Mouse (Mus musculus): ENCODE data around the gene Chml. TPM values are rescaled to one million over a fixed set of nuclear protein-coding genes. Genes with fewer than 3 reads are reported as not detected.
A peak's percentile ranks its signal among the peaks of the same experiment; 100 is the strongest.

Chml gene
- polyA plus RNA-seq, 1 experiment from 2014 or later = 2.7 TPM

DNA sequence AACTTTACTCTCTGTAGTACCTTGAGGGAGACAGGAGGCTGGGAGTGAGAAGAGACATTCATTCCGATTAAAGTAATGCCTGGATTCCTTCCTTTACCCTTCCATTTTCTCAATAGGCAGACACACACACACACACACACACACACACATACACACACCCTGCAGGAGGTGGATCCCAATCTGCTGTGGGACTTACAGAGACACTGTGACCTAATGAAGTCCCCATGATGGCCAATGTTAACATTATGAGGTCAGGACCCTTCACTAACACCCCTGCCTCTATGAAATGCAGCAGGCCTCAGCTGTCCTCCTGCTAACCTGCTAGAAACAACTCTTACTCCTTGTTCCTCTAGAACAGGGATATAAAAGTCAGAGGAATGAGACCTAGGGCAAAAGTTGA is 5.6 kb upstream of the Chml start, which contains the start of gene Wdr64:
Gene Wdr64 (plus strand): TSS at position 301 of the 400 bp plus-strand sequence.
- Histone ChIP-seq H3K27ac (ENCODE audit: low read depth, low read length) (no peak within 1 kb of the TSS), H3K4me3 (ENCODE audit: low read length) (no peak within 1 kb of the TSS)

DNA sequence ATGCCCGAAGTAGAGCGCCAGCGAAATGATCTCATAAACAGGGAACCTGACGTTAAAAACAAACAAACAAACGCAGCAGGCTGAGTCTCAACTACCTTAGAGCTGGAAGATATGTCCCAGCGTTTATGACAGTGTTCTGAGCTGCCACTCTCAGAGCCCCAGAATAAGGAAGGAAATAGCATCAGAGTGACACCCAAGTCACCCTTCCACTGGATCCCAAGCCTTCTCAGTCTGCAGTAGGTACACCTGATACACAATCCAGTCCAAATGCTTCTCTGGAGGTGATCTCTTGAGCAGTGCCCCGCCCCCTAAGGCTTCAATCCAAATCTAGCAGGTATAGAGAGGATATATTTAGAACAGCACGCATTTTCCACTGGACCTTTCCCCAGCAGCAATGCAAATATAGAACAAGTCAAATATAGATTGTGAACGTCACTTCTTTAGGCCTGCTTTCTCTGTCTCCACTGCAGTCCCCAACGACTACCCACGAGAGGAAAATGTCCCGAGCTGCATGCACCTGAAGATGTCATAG is 794 bp upstream of the Chml start:
- Histone ChIP-seq H3K4me3 (ENCODE audit: low read length) (peak overlapping the region; percentile 87), H3K9me3 (ENCODE audit: control insufficient read depth, low read length) (no peaks in the 10 kb centered on the region), H3K9ac (ENCODE audit: low read depth, low read length) (no peak overlapping the region), H3K27me3 (replicated peaks; ENCODE audit: control insufficient read depth, insufficient read depth, low read length) (no peaks in the 10 kb centered on the region), H3K36me3 (ENCODE audit: control insufficient read depth, insufficient read depth, low read length) (no peaks in the 10 kb centered on the region), H3K4me2 (ENCODE audit: low read length) (peak overlapping the region; percentile 84), H3K27ac (ENCODE audit: low read depth, low read length) (no peak overlapping the region), H3K4me1 (ENCODE audit: control insufficient read depth, insufficient read depth, low read depth, low read length) (peaks cover 8% of the 10 kb centered on the region)
- ATAC-seq = peak; percentile 2; the same call in 1 of the 2 replicates
- 41% methylated on average over 12 of the region's 12 CpGs for WGBS

More for the DNA sequence above, 5.6 kb upstream of the Chml start, which contains the start of gene Wdr64:
- Histone ChIP-seq H3K4me1 (ENCODE audit: control insufficient read depth, insufficient read depth, low read depth, low read length) (no peaks in the 10 kb centered on the region), H3K9ac (ENCODE audit: low read depth, low read length) (no peak within 1 kb of the TSS), H3K4me2 (ENCODE audit: low read length) (no peak within 1 kb of the TSS), H3K9me3 (ENCODE audit: control insufficient read depth, low read length) (no peaks in the 10 kb centered on the region), H3K36me3 (ENCODE audit: control insufficient read depth, insufficient read depth, low read length) (no peaks in the 10 kb centered on the region), H3K27me3 (replicated peaks; ENCODE audit: control insufficient read depth, insufficient read depth, low read length) (no peaks in the 10 kb centered on the region)
- WGBS = 72% methylated on average over 1 of the region's 1 CpGs
- ATAC-seq = no peak

DNA sequence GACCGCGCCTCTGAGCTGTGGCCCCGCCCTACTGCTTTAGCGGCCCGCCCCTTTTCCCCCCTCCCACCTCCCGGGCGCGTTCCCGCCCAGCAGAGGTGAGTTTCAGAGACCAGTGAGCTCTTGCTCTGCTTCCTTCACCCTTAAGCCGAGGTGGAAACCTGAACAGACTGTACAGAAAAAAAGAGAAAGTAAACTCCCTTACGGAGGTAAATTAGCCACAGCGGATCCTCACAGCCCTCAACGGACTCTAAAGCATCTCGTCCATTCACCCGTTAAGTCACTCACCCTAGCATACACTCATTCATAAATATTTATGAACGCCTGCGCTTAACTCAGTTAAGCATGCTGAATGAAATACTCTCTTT is 278 bp upstream of the Chml start:
- H3K27me3 ChIP-seq (replicated peaks; ENCODE audit: control insufficient read depth, insufficient read depth, low read length) = no peaks in the 10 kb centered on the region
- WGBS = 0% methylated on average over 17 of the region's 17 CpGs
- peaks cover 8% of the 10 kb centered on the region for H3K4me1 ChIP-seq (ENCODE audit: control insufficient read depth, insufficient read depth, low read depth, low read length)
- ATAC-seq = no peak
- H3K27ac ChIP-seq (ENCODE audit: low read depth, low read length) = peak overlapping the region; percentile 91; the same call in 1 of the 2 replicates
- no peaks in the 10 kb centered on the region for H3K36me3 ChIP-seq (ENCODE audit: control insufficient read depth, insufficient read depth, low read length)
- H3K4me3 ChIP-seq (ENCODE audit: low read length) = peak overlapping the region; percentile 87
- peak overlapping the region; percentile 91 for H3K9ac ChIP-seq (ENCODE audit: low read depth, low read length)
- no peaks in the 10 kb centered on the region for H3K9me3 ChIP-seq (ENCODE audit: control insufficient read depth, low read length)
- H3K4me2 ChIP-seq (ENCODE audit: low read length) = peak overlapping the region; percentile 84

- WGBS = under 1% methylated on average over 22 of the region's 22 CpGs
- Histone ChIP-seq H3K27ac (ENCODE audit: low read depth, low read length) (peak overlapping the region; percentile 91), H3K36me3 (ENCODE audit: control insufficient read depth, insufficient read depth, low read length) (peaks cover 9% of the 10 kb centered on the region; the same call in 1 of the 2 replicates), H3K9me3 (ENCODE audit: control insufficient read depth, low read length) (no peaks in the 10 kb centered on the region), H3K4me1 (ENCODE audit: control insufficient read depth, insufficient read depth, low read depth, low read length) (peaks cover 8% of the 10 kb centered on the region), H3K27me3 (replicated peaks; ENCODE audit: control insufficient read depth, insufficient read depth, low read length) (no peaks in the 10 kb centered on the region), H3K9ac (ENCODE audit: low read depth, low read length) (peak overlapping the region; percentile 91), H3K4me2 (ENCODE audit: low read length) (peak overlapping the region; percentile 84), H3K4me3 (ENCODE audit: low read length) (peak overlapping the region; percentile 87)
- no peak for ATAC-seq
These were observed 935 bp downstream of the Chml start for GRCm38 (mm10) chr1:175691686-175692245.

- no peaks in the 10 kb centered on the region for H3K4me1 ChIP-seq (ENCODE audit: control insufficient read depth, insufficient read depth, low read depth, low read length)
- 85% methylated on average over 6 of the region's 6 CpGs for WGBS
- peaks cover 6% of the 10 kb centered on the region for H3K36me3 ChIP-seq (ENCODE audit: control insufficient read depth, insufficient read depth, low read length)
- H3K27me3 ChIP-seq (replicated peaks; ENCODE audit: control insufficient read depth, insufficient read depth, low read length) = no peaks in the 10 kb centered on the region
- no peak overlapping the region for H3K4me3 ChIP-seq (ENCODE audit: low read length)
- no peak for ATAC-seq
- no peak overlapping the region for H3K4me2 ChIP-seq (ENCODE audit: low read length)
- no peaks in the 10 kb centered on the region for H3K9me3 ChIP-seq (ENCODE audit: control insufficient read depth, low read length)
- H3K27ac ChIP-seq (ENCODE audit: low read depth, low read length) = no peak overlapping the region
- H3K9ac ChIP-seq (ENCODE audit: low read depth, low read length) = no peak overlapping the region
These were observed 11.7 kb downstream of the Chml start for GRCm38 (mm10) chr1:175680995-175681394.

- 88% methylated on average over 6 of the region's 6 CpGs for WGBS
- Histone ChIP-seq H3K9me3 (ENCODE audit: control insufficient read depth, low read length) (no peaks in the 10 kb centered on the region), H3K27ac (ENCODE audit: low read depth, low read length) (no peak overlapping the region), H3K4me2 (ENCODE audit: low read length) (no peak overlapping the region), H3K4me3 (ENCODE audit: low read length) (no peak overlapping the region), H3K36me3 (ENCODE audit: control insufficient read depth, insufficient read depth, low read length) (no peaks in the 10 kb centered on the region), H3K4me1 (ENCODE audit: control insufficient read depth, insufficient read depth, low read depth, low read length) (no peaks in the 10 kb centered on the region), H3K9ac (ENCODE audit: low read depth, low read length) (no peak overlapping the region), H3K27me3 (replicated peaks; ENCODE audit: control insufficient read depth, insufficient read depth, low read length) (no peaks in the 10 kb centered on the region)
- ATAC-seq = no peak
These were observed 15.2 kb downstream of the Chml start for GRCm38 (mm10) chr1:175677459-175677858.

GRCm38 (mm10) chr1:175675116-175675515 is 17.6 kb downstream of the Chml start:
- H3K9ac ChIP-seq (ENCODE audit: low read depth, low read length) = no peak overlapping the region
- no peak overlapping the region for H3K4me2 ChIP-seq (ENCODE audit: low read length)
- H3K4me1 ChIP-seq (ENCODE audit: control insufficient read depth, insufficient read depth, low read depth, low read length) = no peaks in the 10 kb centered on the region
- no peak overlapping the region for H3K4me3 ChIP-seq (ENCODE audit: low read length)
- H3K27ac ChIP-seq (ENCODE audit: low read depth, low read length) = no peak overlapping the region
- 0 out of 2 replicates have a peak, but pooled peaks have one; percentile 20 for ATAC-seq
- 93% methylated on average over 6 of the region's 6 CpGs for WGBS
- no peaks in the 10 kb centered on the region for H3K27me3 ChIP-seq (replicated peaks; ENCODE audit: control insufficient read depth, insufficient read depth, low read length)
- no peaks in the 10 kb centered on the region for H3K36me3 ChIP-seq (ENCODE audit: control insufficient read depth, insufficient read depth, low read length)
- H3K9me3 ChIP-seq (ENCODE audit: control insufficient read depth, low read length) = no peaks in the 10 kb centered on the region

GRCm38 (mm10) chr1:175673563-175674325 is 19.0 kb downstream of the Chml start:
- WGBS = 84% methylated on average over 7 of the region's 7 CpGs
- Histone ChIP-seq H3K9me3 (ENCODE audit: control insufficient read depth, low read length) (no peaks in the 10 kb centered on the region), H3K27me3 (replicated peaks; ENCODE audit: control insufficient read depth, insufficient read depth, low read length) (no peaks in the 10 kb centered on the region), H3K36me3 (ENCODE audit: control insufficient read depth, insufficient read depth, low read length) (no peaks in the 10 kb centered on the region), H3K4me1 (ENCODE audit: control insufficient read depth, insufficient read depth, low read depth, low read length) (no peaks in the 10 kb centered on the region), H3K4me3 (ENCODE audit: low read length) (no peak overlapping the region), H3K27ac (ENCODE audit: low read depth, low read length) (no peak overlapping the region), H3K9ac (ENCODE audit: low read depth, low read length) (no peak overlapping the region), H3K4me2 (ENCODE audit: low read length) (no peak overlapping the region)
- ATAC-seq = no peak

DNA sequence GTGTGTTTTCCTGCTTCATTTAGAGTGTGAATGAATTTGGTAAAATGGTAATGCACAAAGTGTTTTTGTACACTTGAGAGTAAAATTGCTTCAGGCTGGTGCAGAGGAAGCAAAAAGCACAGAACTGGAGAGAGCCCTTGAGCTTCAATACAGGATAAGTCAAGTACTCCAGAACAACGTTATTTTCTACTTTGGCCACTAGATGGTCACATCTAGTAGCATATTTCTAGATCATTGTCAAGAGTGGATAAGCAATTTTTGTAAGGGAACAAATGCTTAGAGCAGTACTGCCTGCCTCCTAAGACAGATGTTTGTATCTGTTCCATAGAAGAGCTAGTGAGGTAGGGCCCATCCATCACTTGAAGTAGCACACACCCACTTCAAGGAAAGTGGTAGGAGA is 21.1 kb downstream of the Chml start:
- 44% methylated on average over 1 of the region's 1 CpGs for WGBS
- ATAC-seq = peak; percentile 47; the same call in 1 of the 2 replicates

More for the DNA sequence above, 21.1 kb downstream of the Chml start:
- Histone ChIP-seq H3K4me1 (ENCODE audit: control insufficient read depth, insufficient read depth, low read depth, low read length) (no peaks in the 10 kb centered on the region), H3K27ac (ENCODE audit: low read depth, low read length) (no peak overlapping the region), H3K4me2 (ENCODE audit: low read length) (no peak overlapping the region), H3K27me3 (replicated peaks; ENCODE audit: control insufficient read depth, insufficient read depth, low read length) (no peaks in the 10 kb centered on the region), H3K9me3 (ENCODE audit: control insufficient read depth, low read length) (no peaks in the 10 kb centered on the region), H3K9ac (ENCODE audit: low read depth, low read length) (no peak overlapping the region), H3K4me3 (ENCODE audit: low read length) (no peak overlapping the region), H3K36me3 (ENCODE audit: control insufficient read depth, insufficient read depth, low read length) (no peaks in the 10 kb centered on the region)

All from hindbrain, embryonic 16.5 days (tissue).